Mouse (Mus musculus): ENCODE data around the gene Slc7a5.

Slc7a5 gene

GRCm38 (mm10) chr8:121907587-121908248 is at the start of gene Slc7a5:
Gene Slc7a5 (minus strand): TSS chr8:121907694.
- TF ChIP-seq GATA4 (IDR thresholded peaks at IDR 0.05; ENCODE audit: insufficient replicate concordance, low read length): peak; percentile 26; the same call in 1 of the 2 replicates

GRCm38 (mm10) chr8:121955825-121956500 is 48.5 kb upstream of the Slc7a5 start:
- no peak for TF ChIP-seq GATA4 (IDR thresholded peaks at IDR 0.05; ENCODE audit: insufficient replicate concordance, low read length)

- TF ChIP-seq GATA4 (IDR thresholded peaks at IDR 0.05; ENCODE audit: insufficient replicate concordance, low read length): no peak
These were observed 47.6 kb upstream of the Slc7a5 start for GRCm38 (mm10) chr8:121954981-121955555.

GRCm38 (mm10) chr8:121953821-121954545 is 46.5 kb upstream of the Slc7a5 start:
- no peak for TF ChIP-seq GATA4 (IDR thresholded peaks at IDR 0.05; ENCODE audit: insufficient replicate concordance, low read length)

- TF ChIP-seq GATA4 (IDR thresholded peaks at IDR 0.05; ENCODE audit: insufficient replicate concordance, low read length): no peak
These were observed 45.3 kb upstream of the Slc7a5 start for GRCm38 (mm10) chr8:121952800-121953199.

DNA sequence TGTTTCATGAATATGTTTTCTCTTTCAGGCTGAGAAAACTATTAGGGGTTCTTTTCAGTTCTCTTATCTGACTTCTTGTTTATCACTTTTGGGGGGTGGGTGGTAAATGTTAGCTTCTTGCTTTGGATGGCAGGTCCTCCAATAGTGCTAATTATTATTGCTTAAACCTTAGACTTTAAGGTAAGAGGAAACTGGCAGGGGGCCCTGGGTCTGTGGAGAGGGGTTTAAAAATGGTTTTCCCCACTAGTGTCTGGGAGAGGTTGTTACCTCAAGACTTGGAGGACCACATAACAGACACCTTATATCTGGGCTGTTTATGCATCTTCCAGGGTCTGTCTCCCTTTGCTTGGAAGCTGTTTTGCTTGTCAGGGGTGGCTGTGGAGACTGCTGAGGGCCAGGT is 44.6 kb upstream of the Slc7a5 start:
- TF ChIP-seq GATA4 (IDR thresholded peaks at IDR 0.05; ENCODE audit: insufficient replicate concordance, low read length): no peak

DNA sequence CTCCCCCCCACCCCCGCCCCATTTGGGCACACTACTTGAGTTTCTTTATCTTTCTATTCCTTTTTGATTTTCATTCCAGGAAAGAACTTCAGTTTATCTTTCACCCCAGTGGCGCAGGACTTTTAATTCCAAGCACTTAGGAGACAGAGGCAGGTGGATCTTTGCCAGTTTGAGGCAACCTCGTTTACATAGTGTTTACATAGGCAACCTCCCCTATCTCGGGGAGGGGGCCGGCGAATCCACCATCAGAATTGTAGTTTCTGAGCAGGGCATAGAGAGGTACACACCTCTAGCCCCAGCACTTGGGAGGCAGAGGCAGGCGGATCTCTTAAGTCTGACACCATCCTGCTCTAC is 44.1 kb upstream of the Slc7a5 start:
- no peak for TF ChIP-seq GATA4 (IDR thresholded peaks at IDR 0.05; ENCODE audit: insufficient replicate concordance, low read length)

GRCm38 (mm10) chr8:121950749-121951655 is 43.5 kb upstream of the Slc7a5 start:
- TF ChIP-seq GATA4 (IDR thresholded peaks at IDR 0.05; ENCODE audit: insufficient replicate concordance, low read length): no peak

- peak; percentile 71; the same call in 1 of the 2 replicates for TF ChIP-seq GATA4 (IDR thresholded peaks at IDR 0.05; ENCODE audit: insufficient replicate concordance, low read length)
These were observed 42.7 kb upstream of the Slc7a5 start for GRCm38 (mm10) chr8:121949941-121950748.

DNA sequence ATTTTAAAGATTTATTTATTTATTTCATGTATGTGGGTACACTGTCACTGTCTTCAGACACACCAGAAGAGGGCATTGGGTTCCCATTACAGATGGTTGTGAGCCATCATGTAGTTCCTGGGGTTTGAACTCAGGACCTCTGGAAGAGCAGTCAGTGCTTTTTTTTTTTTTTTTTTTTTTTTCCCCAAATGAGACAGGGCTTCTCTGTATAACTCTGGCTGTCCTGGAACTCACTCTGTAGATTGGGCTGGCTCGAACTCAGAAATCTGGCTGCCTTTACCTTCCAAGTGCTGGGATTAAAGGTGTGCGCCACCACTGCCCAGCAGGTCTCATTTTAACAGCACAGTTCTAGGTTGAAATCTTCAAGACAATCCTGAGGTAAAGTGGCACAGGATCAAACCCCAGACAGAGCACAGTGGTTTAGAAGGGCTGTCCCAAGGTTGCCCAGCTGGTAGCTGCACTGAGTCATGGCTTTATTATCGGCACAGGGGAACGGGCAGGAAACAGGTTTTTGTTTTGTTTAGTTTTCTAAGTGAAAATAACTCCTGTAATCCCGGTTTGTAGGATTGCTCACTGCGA is 41.8 kb upstream of the Slc7a5 start, which contains the start of gene Banp:
Gene Banp (plus strand): TSS at position 529 of the 579 bp plus-strand sequence.
- no peak for TF ChIP-seq GATA4 (IDR thresholded peaks at IDR 0.05; ENCODE audit: insufficient replicate concordance, low read length)

GRCm38 (mm10) chr8:121948321-121949145 is 41.0 kb upstream of the Slc7a5 start:
- no peak for TF ChIP-seq GATA4 (IDR thresholded peaks at IDR 0.05; ENCODE audit: insufficient replicate concordance, low read length)

DNA sequence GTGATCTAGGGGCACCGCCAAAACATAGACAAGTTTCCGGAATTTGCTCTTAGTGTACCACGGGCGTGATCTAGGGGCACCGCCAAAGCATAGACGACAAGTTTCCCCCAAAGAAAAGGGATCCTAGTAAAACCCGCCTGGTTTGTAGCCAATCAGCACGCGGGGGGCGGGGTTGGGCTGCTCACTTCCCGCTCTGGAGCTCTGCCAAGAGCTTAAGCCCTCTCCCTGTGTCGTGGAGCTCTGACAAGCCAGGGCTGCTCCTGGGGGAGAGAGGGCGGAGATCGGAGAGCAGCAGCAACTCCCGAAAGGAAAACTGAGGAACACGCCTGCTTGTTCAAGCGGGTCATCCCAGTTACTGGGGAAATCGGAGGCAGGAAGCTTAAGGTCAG is 40.3 kb upstream of the Slc7a5 start:
- TF ChIP-seq GATA4 (IDR thresholded peaks at IDR 0.05; ENCODE audit: insufficient replicate concordance, low read length): no peak

Data from liver, adult (tissue).